Mouse (Mus musculus) hindbrain, embryonic 12.5 days (tissue): ENCODE measurements around the gene Xylt1. TPM values are rescaled to one million over a fixed set of nuclear protein-coding genes. Genes with fewer than 3 reads are reported as not detected.

Experiments used
- ATAC-seq: fragments of 200-750 bp; cut with Nextera tagmentation; 2 replicates; pipeline ENCODE4 v1.8.0; 2017; ENCODE audit warnings: moderate TSS enrichment; ENCODE audit not compliant: low FRiP score
- H3K27ac ChIP-seq: fragments of 300-500 bp; sonication (generic); 2 replicates; pipeline ENCODE4 v1.5.1; 2016; ENCODE audit warnings: mild to moderate bottlenecking
- H3K27me3 ChIP-seq: fragments of 300-500 bp; sonication (generic); 2 replicates; pipeline ENCODE4 v1.6.1; 2016; ENCODE audit warnings: mild to moderate bottlenecking
- H3K36me3 ChIP-seq: fragments of 300-500 bp; sonication (generic); 2 replicates; pipeline ENCODE4 v1.6.1; 2016; ENCODE audit warnings: mild to moderate bottlenecking
- H3K4me1 ChIP-seq: fragments of 300-500 bp; sonication (generic); 2 replicates; pipeline ENCODE4 v1.6.1; 2016
- H3K4me2 ChIP-seq: fragments of 300-500 bp; sonication (generic); replicated peaks from 2 replicates; pipeline ENCODE4 v1.6.1; 2016; ENCODE audit warnings: mild to moderate bottlenecking
- H3K4me3 ChIP-seq: fragments of 300-500 bp; sonication (generic); 2 replicates; pipeline ENCODE4 v1.5.1; 2016; ENCODE audit warnings: mild to moderate bottlenecking
- H3K9ac ChIP-seq: fragments of 300-500 bp; sonication (generic); 2 replicates; pipeline ENCODE4 v1.6.1; 2016; ENCODE audit warnings: mild to moderate bottlenecking, moderate library complexity
- H3K9me3 ChIP-seq: fragments of 300-500 bp; sonication (generic); replicated peaks from 2 replicates; pipeline ENCODE4 v1.6.1; 2016; ENCODE audit warnings: mild to moderate bottlenecking
- WGBS: fragments of 180-500 bp; shearing (Covaris S2); methylation state at CpG from one replicate; pipeline ENCODE4 v1.1.7; 2016; 5-methylcytosine and 5-hydroxymethylcytosine counted together
- polyA plus RNA-seq: library from polyadenylated mRNA; unstranded; fragments of >200 nt; fragmentation: Nextera tagmentation; extraction: Ambion mirVana; gene quantifications from 2 replicates; pipeline ENCODE4 v1.2.1, GENCODE M21; 2016

Gene Xylt1
- polyA plus RNA-seq, 1 experiment from 2014 or later, result 2.4 TPM

GRCm38 (mm10) chr7:117424841-117425240 lies 44.1 kb downstream of the Xylt1 start:
- ATAC-seq, result no peak
- H3K4me1 ChIP-seq, result peaks cover 22% of the 10 kb centered on the region
- H3K9ac ChIP-seq, result no peak overlapping the region
- H3K4me2 ChIP-seq, result no peak overlapping the region
- WGBS, result 84% methylated on average over 4 of the region's 4 CpGs
- no peaks in the 10 kb centered on the region for H3K9me3 ChIP-seq
- no peaks in the 10 kb centered on the region for H3K36me3 ChIP-seq
- no peaks in the 10 kb centered on the region for H3K27me3 ChIP-seq
- no peak overlapping the region for H3K4me3 ChIP-seq
- H3K27ac ChIP-seq, result no peak overlapping the region

DNA sequence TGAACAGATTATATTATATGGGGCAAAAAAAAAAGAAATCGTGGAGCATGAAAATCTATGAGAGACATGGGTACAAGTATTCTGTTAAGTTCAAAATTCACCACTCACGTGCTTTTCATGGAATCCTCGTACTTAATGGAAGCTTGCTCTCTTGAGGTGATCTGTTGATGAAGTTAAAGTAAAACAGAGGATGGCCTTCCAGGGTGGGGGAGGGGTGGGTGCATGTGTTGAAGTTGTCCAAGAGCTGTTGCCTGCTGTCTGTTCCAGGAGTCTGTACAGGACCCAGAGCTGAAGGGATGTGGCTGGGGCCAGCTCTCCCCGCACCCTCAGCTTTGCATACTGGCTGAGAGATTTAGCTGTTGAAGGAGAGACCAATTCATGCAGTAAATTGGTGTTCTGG lies 45.6 kb downstream of the Xylt1 start:
- H3K4me2 ChIP-seq, result no peak overlapping the region
- ATAC-seq, result no peak
- no peaks in the 10 kb centered on the region for H3K36me3 ChIP-seq
- H3K4me1 ChIP-seq, result peaks cover 16% of the 10 kb centered on the region
- H3K27ac ChIP-seq, result no peak overlapping the region
- H3K9me3 ChIP-seq, result no peaks in the 10 kb centered on the region
- no peaks in the 10 kb centered on the region for H3K27me3 ChIP-seq
- whole genome bisulfite sequencing, result 87% methylated on average over 4 of the region's 4 CpGs
- no peak overlapping the region for H3K9ac ChIP-seq
- H3K4me3 ChIP-seq, result no peak overlapping the region

DNA sequence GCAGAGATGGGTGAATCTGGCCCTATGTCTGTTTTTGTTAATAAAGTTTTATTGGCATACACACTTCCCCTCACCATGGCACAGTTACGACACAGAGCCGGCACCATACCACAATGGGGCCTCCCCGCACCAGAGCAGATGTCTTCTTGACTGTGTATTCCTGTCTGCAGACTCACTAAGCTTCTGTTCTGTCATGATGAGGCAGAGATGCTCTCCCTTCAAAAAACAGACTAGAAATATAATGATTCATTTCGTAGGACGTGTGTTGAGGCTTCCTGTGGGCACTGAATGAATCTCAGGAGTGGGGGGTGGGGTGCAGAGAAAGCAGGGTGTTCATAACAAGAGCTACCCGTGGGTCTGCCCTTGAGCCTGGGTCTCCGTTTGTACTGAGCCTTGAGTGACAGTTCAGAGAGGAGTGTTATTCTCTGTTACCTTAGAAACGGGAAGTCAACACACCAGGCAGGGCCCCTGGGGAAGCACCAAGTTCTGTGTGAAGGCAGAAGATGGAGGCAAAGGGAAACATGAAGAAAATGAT lies 48.0 kb downstream of the Xylt1 start:
- no peaks in the 10 kb centered on the region for H3K36me3 ChIP-seq
- H3K4me1 ChIP-seq, result peaks cover 12% of the 10 kb centered on the region
- no peak for ATAC-seq
- no peak overlapping the region for H3K4me2 ChIP-seq
- H3K9me3 ChIP-seq, result no peaks in the 10 kb centered on the region
- H3K9ac ChIP-seq, result no peak overlapping the region
- no peaks in the 10 kb centered on the region for H3K27me3 ChIP-seq
- 42% methylated on average over 8 of the region's 8 CpGs for WGBS
- H3K4me3 ChIP-seq, result no peak overlapping the region
- H3K27ac ChIP-seq, result no peak overlapping the region

DNA sequence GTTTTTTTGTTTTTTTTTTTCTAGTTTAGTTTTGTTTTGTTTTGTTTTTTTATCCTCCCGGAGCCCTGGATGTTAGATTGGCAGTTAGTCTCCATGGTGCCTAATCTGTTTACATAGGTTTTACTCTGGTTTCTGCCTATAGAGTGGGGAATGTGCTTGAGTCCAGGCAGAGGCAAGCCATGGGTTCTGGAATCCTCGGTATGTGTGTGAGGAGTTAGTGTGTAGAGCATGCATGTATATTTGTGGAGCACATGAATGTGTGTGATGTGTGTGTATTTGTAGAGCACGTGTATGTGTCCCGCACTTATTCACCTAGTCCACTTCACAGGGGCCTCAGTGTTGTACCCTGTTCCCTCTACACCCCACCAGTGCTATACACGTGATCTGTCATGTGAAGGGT lies 48.7 kb downstream of the Xylt1 start:
- no peaks in the 10 kb centered on the region for H3K36me3 ChIP-seq
- H3K27me3 ChIP-seq, result no peaks in the 10 kb centered on the region
- no peaks in the 10 kb centered on the region for H3K9me3 ChIP-seq
- no peak for ATAC-seq
- no peak overlapping the region for H3K9ac ChIP-seq
- no peak overlapping the region for H3K27ac ChIP-seq
- peaks cover 7% of the 10 kb centered on the region; the same call in 1 of the 2 replicates for H3K4me1 ChIP-seq
- no peak overlapping the region for H3K4me3 ChIP-seq
- WGBS, result 81% methylated on average over 5 of the region's 5 CpGs
- no peak overlapping the region for H3K4me2 ChIP-seq

- H3K27ac ChIP-seq, result no peak overlapping the region
- H3K4me2 ChIP-seq, result no peak overlapping the region
- H3K9me3 ChIP-seq, result no peaks in the 10 kb centered on the region
- no peaks in the 10 kb centered on the region for H3K36me3 ChIP-seq
- no peaks in the 10 kb centered on the region for H3K27me3 ChIP-seq
- H3K4me1 ChIP-seq, result peaks cover 7% of the 10 kb centered on the region; the same call in 1 of the 2 replicates
- H3K9ac ChIP-seq, result no peak overlapping the region
- ATAC-seq, result no peak
- WGBS, result 78% methylated on average over 3 of the region's 3 CpGs
- H3K4me3 ChIP-seq, result no peak overlapping the region
These were observed 49.1 kb downstream of the Xylt1 start for GRCm38 (mm10) chr7:117429895-117430294.

- Histone ChIP-seq H3K27ac (no peak overlapping the region), H3K27me3 (no peaks in the 10 kb centered on the region), H3K4me2 (no peak overlapping the region), H3K4me3 (no peak overlapping the region), H3K4me1 (peaks cover 7% of the 10 kb centered on the region; the same call in 1 of the 2 replicates), H3K36me3 (no peaks in the 10 kb centered on the region), H3K9me3 (no peaks in the 10 kb centered on the region), H3K9ac (no peak overlapping the region)
- ATAC-seq, result no peak
- WGBS, result 96% methylated on average over 5 of the region's 5 CpGs
These were observed 49.7 kb downstream of the Xylt1 start for GRCm38 (mm10) chr7:117430361-117430935.

DNA sequence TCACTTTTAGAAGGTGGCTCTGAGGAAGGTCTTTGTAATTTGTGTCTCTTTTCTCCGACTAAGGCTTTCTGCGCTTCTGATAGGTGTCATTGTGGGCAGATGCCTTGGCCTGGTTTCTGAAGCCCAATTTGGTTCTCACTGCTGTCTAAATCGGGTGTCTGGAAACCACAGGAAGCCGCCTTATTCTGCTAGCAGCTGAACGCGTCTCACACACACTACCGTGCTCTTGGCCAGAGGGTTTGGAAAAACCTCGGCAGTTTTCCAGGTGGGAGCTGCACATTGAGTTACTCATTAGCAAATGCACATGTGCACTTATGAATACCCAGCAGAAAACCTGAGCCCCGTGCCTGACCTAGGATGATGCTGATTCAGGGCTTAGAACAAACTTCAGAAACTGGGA lies 52.9 kb downstream of the Xylt1 start:
- WGBS, result 85% methylated on average over 9 of the region's 9 CpGs
- Histone ChIP-seq H3K27me3 (no peaks in the 10 kb centered on the region), H3K36me3 (no peaks in the 10 kb centered on the region), H3K4me3 (no peak overlapping the region), H3K9me3 (no peaks in the 10 kb centered on the region), H3K4me1 (peaks cover 6% of the 10 kb centered on the region; the same call in 1 of the 2 replicates), H3K4me2 (no peak overlapping the region), H3K27ac (no peak overlapping the region), H3K9ac (no peak overlapping the region)
- ATAC-seq, result no peak

GRCm38 (mm10) chr7:117435091-117435490 lies 54.3 kb downstream of the Xylt1 start:
- Histone ChIP-seq H3K4me3 (no peak overlapping the region), H3K36me3 (no peaks in the 10 kb centered on the region), H3K4me1 (peaks cover 4% of the 10 kb centered on the region; the same call in 1 of the 2 replicates), H3K27me3 (no peaks in the 10 kb centered on the region), H3K27ac (no peak overlapping the region), H3K9me3 (no peaks in the 10 kb centered on the region), H3K9ac (no peak overlapping the region), H3K4me2 (no peak overlapping the region)
- ATAC-seq, result no peak
- WGBS, result 66% methylated on average over 3 of the region's 3 CpGs

GRCm38 (mm10) chr7:117435730-117436441 lies 55.1 kb downstream of the Xylt1 start:
- no peak overlapping the region for H3K4me3 ChIP-seq
- H3K9ac ChIP-seq, result no peak overlapping the region
- 85% methylated on average over 12 of the region's 12 CpGs for WGBS
- peak overlapping the region; percentile 18; the same call in 1 of the 2 replicates for H3K27ac ChIP-seq
- H3K4me1 ChIP-seq, result peaks cover 4% of the 10 kb centered on the region; the same call in 1 of the 2 replicates
- ATAC-seq, result no peak
- no peak overlapping the region for H3K4me2 ChIP-seq
- no peaks in the 10 kb centered on the region for H3K9me3 ChIP-seq
- no peaks in the 10 kb centered on the region for H3K27me3 ChIP-seq
- no peaks in the 10 kb centered on the region for H3K36me3 ChIP-seq

GRCm38 (mm10) chr7:117436892-117437291 lies 56.1 kb downstream of the Xylt1 start:
- 92% methylated on average over 11 of the region's 11 CpGs for WGBS
- Histone ChIP-seq H3K27me3 (no peaks in the 10 kb centered on the region), H3K9me3 (no peaks in the 10 kb centered on the region), H3K4me3 (no peak overlapping the region), H3K4me2 (no peak overlapping the region), H3K36me3 (no peaks in the 10 kb centered on the region), H3K27ac (no peak overlapping the region), H3K4me1 (peaks cover 4% of the 10 kb centered on the region; the same call in 1 of the 2 replicates), H3K9ac (no peak overlapping the region)
- ATAC-seq, result no peak

GRCm38 (mm10) chr7:117440994-117441393 lies 60.2 kb downstream of the Xylt1 start:
- Histone ChIP-seq H3K27ac (no peak overlapping the region), H3K4me1 (peaks cover 4% of the 10 kb centered on the region; the same call in 1 of the 2 replicates), H3K9ac (no peak overlapping the region), H3K27me3 (no peaks in the 10 kb centered on the region), H3K36me3 (no peaks in the 10 kb centered on the region), H3K9me3 (no peaks in the 10 kb centered on the region), H3K4me2 (no peak overlapping the region), H3K4me3 (no peak overlapping the region)
- WGBS, result 85% methylated on average over 3 of the region's 3 CpGs
- no peak for ATAC-seq

- WGBS, result 85% methylated on average over 2 of the region's 2 CpGs
- Histone ChIP-seq H3K27ac (no peak overlapping the region), H3K9me3 (no peaks in the 10 kb centered on the region), H3K9ac (no peak overlapping the region), H3K27me3 (no peaks in the 10 kb centered on the region), H3K4me3 (no peak overlapping the region), H3K4me1 (peaks cover 4% of the 10 kb centered on the region; the same call in 1 of the 2 replicates), H3K4me2 (no peak overlapping the region), H3K36me3 (no peaks in the 10 kb centered on the region)
- no peak for ATAC-seq
These were observed 61.9 kb downstream of the Xylt1 start for GRCm38 (mm10) chr7:117442639-117443038.
